Comparison of ENCODE assay signal across 14 mouse cellular contexts in the genomic region with DNA sequence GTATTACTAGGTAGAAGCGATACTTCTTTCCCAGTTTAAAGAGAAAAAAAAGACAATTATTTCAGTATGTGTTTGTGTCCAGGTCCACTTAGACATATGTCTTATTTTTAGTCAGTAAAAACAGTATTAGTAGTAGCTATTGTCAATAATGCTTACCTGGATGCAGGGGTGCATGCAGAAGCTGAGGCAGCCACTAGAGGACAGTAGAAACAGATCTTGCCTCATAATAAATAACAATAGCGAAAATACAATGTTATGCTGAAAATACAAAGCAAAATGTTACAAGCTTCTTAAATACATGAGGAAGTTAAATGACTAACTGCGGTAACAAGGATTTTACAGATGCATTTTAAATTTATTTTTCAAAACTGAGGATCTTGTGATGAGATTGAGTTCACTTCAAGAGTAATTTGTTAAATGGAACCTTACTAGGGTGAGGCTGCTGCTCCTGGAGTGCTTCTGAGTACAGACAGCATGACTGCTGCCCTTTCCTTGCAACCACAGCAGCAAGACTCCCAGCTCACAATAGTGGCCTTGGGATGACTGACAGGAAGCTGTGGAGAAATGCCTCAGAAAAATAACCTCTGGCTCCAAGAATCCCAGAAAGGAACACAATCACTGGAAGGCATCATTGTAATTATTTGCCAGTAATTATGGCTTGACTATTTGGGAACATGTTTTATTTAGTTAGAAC.
DNase-seq lines count a peak whose midpoint lies in the region; ATAC-seq and TF ChIP-seq lines count a peak whose summit lies in the region.
"Had no signal": no experiment of that assay in that cellular context is flagged by ENCODE, and none has a peak within 500 bp of the region (broad histone marks: within the 10 kb centered on the region; RNA-seq: fewer than 3 reads in every experiment).

No protein-coding gene starts in this region.

- peak; percentile 63 for TF ChIP-seq CTCF in intestine, postnatal 0 days (IDR thresholded peaks at IDR 0.05; ENCODE audit: low read depth)

- H3K4me1 ChIP-seq in intestine, postnatal 0 days (replicated peaks; ENCODE audit: control insufficient read depth, insufficient read depth, low read length): no peaks in the 10 kb centered on the region
- H3K4me1 ChIP-seq in intestine, embryonic 16.5 days (ENCODE audit: control insufficient read depth, insufficient read depth, low read length): no peaks in the 10 kb centered on the region
- no peaks in the 10 kb centered on the region for H3K4me1 ChIP-seq in midbrain, embryonic 14.5 days (ENCODE audit: control insufficient read depth, insufficient read depth, low read length)
- H3K4me1 ChIP-seq in midbrain, embryonic 10.5 days: no peaks in the 10 kb centered on the region
- H3K4me1 ChIP-seq: embryonic facial prominence, embryonic 15.5 days; heart, embryonic 15.5 days; liver, embryonic 12.5 days had no signal

- ATAC-seq in intestine, postnatal 0 days: no peak
- no peak for ATAC-seq in intestine, embryonic 16.5 days
- no peak for ATAC-seq in midbrain, embryonic 14.5 days (ENCODE audit: low FRiP score, low TSS enrichment)
- ATAC-seq in megakaryocyte, adult 5-6 weeks (ENCODE audit: poor library complexity, severe bottlenecking): no peak
- no peak for ATAC-seq in activated CD4-positive, CD25-positive, alpha-beta regulatory T cell, adult 4 months
- ATAC-seq: forebrain, embryonic 16.5 days; liver, embryonic 12.5 days had no signal

- H3K27ac ChIP-seq in intestine, postnatal 0 days (ENCODE audit: low read depth, low read length): no peak overlapping the region
- no peak overlapping the region for H3K27ac ChIP-seq in intestine, embryonic 16.5 days (ENCODE audit: low read length)
- peak overlapping the region; percentile 55; the same call in 1 of the 2 replicates for H3K27ac ChIP-seq in midbrain, embryonic 14.5 days (replicated peaks; ENCODE audit: low read depth, low read length)
- H3K27ac ChIP-seq in midbrain, embryonic 10.5 days (replicated peaks): no peak overlapping the region
- H3K27ac ChIP-seq: embryonic facial prominence, embryonic 15.5 days; heart, embryonic 15.5 days; liver, embryonic 12.5 days had no signal

- H3K4me3 ChIP-seq in intestine, postnatal 0 days (ENCODE audit: low read depth, low read length): no peak overlapping the region
- H3K4me3 ChIP-seq in intestine, embryonic 16.5 days (ENCODE audit: low read length): no peak overlapping the region
- no peak overlapping the region for H3K4me3 ChIP-seq in midbrain, embryonic 14.5 days (replicated peaks; ENCODE audit: low read depth, low read length)
- H3K4me3 ChIP-seq in midbrain, embryonic 10.5 days: no peak overlapping the region
- H3K4me3 ChIP-seq: embryonic facial prominence, embryonic 15.5 days; heart, embryonic 15.5 days; liver, embryonic 12.5 days had no signal

- 77% methylated on average over 3 of the region's 3 CpGs for WGBS in intestine, postnatal 0 days
- 63% methylated on average over 3 of the region's 3 CpGs for WGBS in intestine, embryonic 16.5 days
- 65% methylated on average over 3 of the region's 3 CpGs for WGBS in midbrain, embryonic 14.5 days
- 68% methylated on average over 3 of the region's 3 CpGs for WGBS in midbrain, embryonic 10.5 days

- no peaks in the 10 kb centered on the region for H3K9me3 ChIP-seq in intestine, postnatal 0 days (ENCODE audit: control insufficient read depth)
- H3K9me3 ChIP-seq in intestine, embryonic 16.5 days (ENCODE audit: control insufficient read depth, low read length): no peaks in the 10 kb centered on the region
- H3K9me3 ChIP-seq in midbrain, embryonic 14.5 days (ENCODE audit: control insufficient read depth, low read length): no peaks in the 10 kb centered on the region
- no peaks in the 10 kb centered on the region for H3K9me3 ChIP-seq in midbrain, embryonic 10.5 days (replicated peaks)
- H3K9me3 ChIP-seq: embryonic facial prominence, embryonic 15.5 days; heart, embryonic 15.5 days; liver, embryonic 12.5 days had no signal

- H3K36me3 ChIP-seq in intestine, postnatal 0 days (ENCODE audit: control insufficient read depth, insufficient read depth): no peaks in the 10 kb centered on the region
- no peaks in the 10 kb centered on the region for H3K36me3 ChIP-seq in intestine, embryonic 16.5 days (ENCODE audit: control insufficient read depth, insufficient read depth, low read length)
- no peaks in the 10 kb centered on the region for H3K36me3 ChIP-seq in midbrain, embryonic 14.5 days (ENCODE audit: control insufficient read depth, insufficient read depth, low read length)
- H3K36me3 ChIP-seq in midbrain, embryonic 10.5 days: no peaks in the 10 kb centered on the region
- H3K36me3 ChIP-seq: embryonic facial prominence, embryonic 15.5 days; heart, embryonic 15.5 days; liver, embryonic 12.5 days had no signal

- no peak overlapping the region for H3K9ac ChIP-seq in intestine, postnatal 0 days (ENCODE audit: low read depth, low read length)
- no peak overlapping the region for H3K9ac ChIP-seq in intestine, embryonic 16.5 days (ENCODE audit: low read depth, low read length)
- H3K9ac ChIP-seq in midbrain, embryonic 14.5 days (replicated peaks; ENCODE audit: low read length): no peak overlapping the region
- H3K9ac ChIP-seq: embryonic facial prominence, embryonic 15.5 days; heart, embryonic 15.5 days; liver, embryonic 12.5 days had no signal

- no peak overlapping the region for H3K4me2 ChIP-seq in intestine, postnatal 0 days (replicated peaks; ENCODE audit: low read depth)
- no peak overlapping the region for H3K4me2 ChIP-seq in intestine, embryonic 16.5 days (ENCODE audit: low read depth, low read length)
- no peak overlapping the region for H3K4me2 ChIP-seq in midbrain, embryonic 14.5 days (ENCODE audit: low read length)
- H3K4me2 ChIP-seq: embryonic facial prominence, embryonic 15.5 days; heart, embryonic 15.5 days; liver, embryonic 12.5 days had no signal

- H3K27me3 ChIP-seq in intestine, postnatal 0 days (replicated peaks; ENCODE audit: control insufficient read depth, insufficient read depth, low read length): no peaks in the 10 kb centered on the region
- H3K27me3 ChIP-seq in intestine, embryonic 16.5 days (replicated peaks; ENCODE audit: control insufficient read depth, insufficient read depth, low read length): no peaks in the 10 kb centered on the region
- no peaks in the 10 kb centered on the region for H3K27me3 ChIP-seq in midbrain, embryonic 14.5 days (ENCODE audit: control insufficient read depth, insufficient read depth, low read length)
- no peaks in the 10 kb centered on the region for H3K27me3 ChIP-seq in midbrain, embryonic 10.5 days (ENCODE audit: low read depth, poor library complexity, severe bottlenecking)
- H3K27me3 ChIP-seq: embryonic facial prominence, embryonic 15.5 days; heart, embryonic 15.5 days; liver, embryonic 12.5 days had no signal

- DNase-seq in cerebellum, adult 9-10 months: peak; percentile 2
- no peak for DNase-seq in cerebellum, adult 18-20 months
- peak; percentile 56 for DNase-seq in midbrain, embryonic 14.5 days
- DNase-seq in midbrain, embryonic 10.5 days (ENCODE audit: low spot score): no peak
- DNase-seq: gastrocnemius, postnatal 25 days; lung, postnatal 4 days had no signal

Comparison
In these comparisons a context has a peak if more than half of its experiments do, and no peak if none do; other contexts are left out.
1. DNase-seq: peak in cerebellum, adult 9-10 months (single experiment) and midbrain, embryonic 14.5 days (single experiment); none in cerebellum, adult 18-20 months (0 of 2) and midbrain, embryonic 10.5 days (single experiment).